Mouse (Mus musculus) cerebellum, adult 2 months (tissue): ENCODE measurements around the gene Cib3. TPM values are rescaled to one million over a fixed set of nuclear protein-coding genes. Genes with fewer than 3 reads are reported as not detected.

Source experiments
- DNase-seq, 2 experiments: peaks; one replicate each; pipeline ENCODE4 v3.0.0; 2021
- H3K27ac ChIP-seq: fragments of 200-500 bp; 2 replicates; pipeline ENCODE4 v1.5.1; 2012; ENCODE audit warnings: low read length, control low read depth, inconsistent platforms; ENCODE audit not compliant: insufficient read depth
- H3K27me3 ChIP-seq: fragments of 200-500 bp; 2 replicates; pipeline ENCODE4 v1.6.1; 2012; ENCODE audit warnings: inconsistent platforms, mild to moderate bottlenecking, low read length, moderate library complexity; ENCODE audit not compliant: control insufficient read depth, insufficient read depth
- H3K4me1 ChIP-seq: fragments of 200-500 bp; 2 replicates; pipeline ENCODE4 v1.6.1; 2011; ENCODE audit warnings: low read length; ENCODE audit not compliant: control insufficient read depth, insufficient read depth
- H3K4me3 ChIP-seq: fragments of 200-500 bp; replicated peaks from 2 replicates; pipeline ENCODE3; 2011; ENCODE audit warnings: mild to moderate bottlenecking, low read depth, low read length, control low read depth; ENCODE audit not compliant: insufficient read depth
- CTCF ChIP-seq: fragments of 200-500 bp; IDR thresholded peaks from 2 replicates; pipeline ENCODE4 v1.5.1; 2011; ENCODE audit warnings: low read depth, mild to moderate bottlenecking, control low read depth, low read length, moderate library complexity, borderline replicate concordance; ENCODE audit not compliant: insufficient read depth
- POLR2A ChIP-seq: fragments of 200-500 bp; IDR thresholded peaks from 2 replicates; pipeline ENCODE4 v1.6.1; 2011; ENCODE audit warnings: low read length, control low read depth, borderline replicate concordance; ENCODE audit not compliant: insufficient read depth
- WGBS: fragments of 180-500 bp; shearing (Covaris S2); methylation state at CpG from one replicate; pipeline ENCODE4 v1.1.7; 2018; 5-methylcytosine and 5-hydroxymethylcytosine counted together
- polyA plus RNA-seq: library from polyadenylated mRNA; depleted of rRNA; stranded (reverse); fragments of >200 nt; gene quantifications from 2 replicates; pipeline ENCODE4 v1.2.3, GENCODE M21; 2012; rRNA removed

The Cib3 gene
- polyA plus RNA-seq, 1 experiment = not detected

DNA sequence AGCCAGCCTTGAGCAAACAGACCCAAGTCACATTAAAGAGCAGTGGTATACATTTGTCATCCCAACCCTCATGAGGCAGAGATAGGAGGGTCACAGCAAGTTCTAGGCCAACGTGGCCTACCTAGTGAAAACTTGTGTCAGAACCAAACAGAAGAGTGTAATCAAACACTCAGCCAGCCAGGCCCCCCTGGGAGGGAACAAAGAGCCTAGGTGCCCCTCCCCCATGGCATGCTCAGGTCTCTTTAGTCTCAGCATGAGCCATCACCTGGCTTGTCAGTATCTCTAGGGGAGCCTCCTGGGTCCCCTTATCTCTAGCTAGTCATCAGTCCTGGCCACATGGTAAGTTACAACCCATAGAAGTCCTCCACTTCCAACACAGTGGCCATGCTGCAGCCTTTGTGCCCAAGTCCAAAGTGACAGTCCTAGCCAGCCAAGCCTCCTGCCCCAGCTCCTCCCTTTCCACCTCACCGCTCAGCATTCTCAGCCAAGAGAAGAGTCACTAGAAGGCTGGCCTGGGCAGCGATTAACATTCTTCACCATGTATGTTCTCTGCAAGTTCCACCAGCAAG is 42.9 kb downstream of the Cib3 start:
- H3K4me1 ChIP-seq = no peaks in the 10 kb centered on the region
- no peak overlapping the region for H3K4me3 ChIP-seq
- no peaks in the 10 kb centered on the region for H3K27me3 ChIP-seq
- no peak for TF ChIP-seq POLR2A
- TF ChIP-seq CTCF = no peak
- WGBS = 86% methylated on average over 3 of the region's 3 CpGs
- no peak overlapping the region for H3K27ac ChIP-seq
- no peak for DNase-seq

DNA sequence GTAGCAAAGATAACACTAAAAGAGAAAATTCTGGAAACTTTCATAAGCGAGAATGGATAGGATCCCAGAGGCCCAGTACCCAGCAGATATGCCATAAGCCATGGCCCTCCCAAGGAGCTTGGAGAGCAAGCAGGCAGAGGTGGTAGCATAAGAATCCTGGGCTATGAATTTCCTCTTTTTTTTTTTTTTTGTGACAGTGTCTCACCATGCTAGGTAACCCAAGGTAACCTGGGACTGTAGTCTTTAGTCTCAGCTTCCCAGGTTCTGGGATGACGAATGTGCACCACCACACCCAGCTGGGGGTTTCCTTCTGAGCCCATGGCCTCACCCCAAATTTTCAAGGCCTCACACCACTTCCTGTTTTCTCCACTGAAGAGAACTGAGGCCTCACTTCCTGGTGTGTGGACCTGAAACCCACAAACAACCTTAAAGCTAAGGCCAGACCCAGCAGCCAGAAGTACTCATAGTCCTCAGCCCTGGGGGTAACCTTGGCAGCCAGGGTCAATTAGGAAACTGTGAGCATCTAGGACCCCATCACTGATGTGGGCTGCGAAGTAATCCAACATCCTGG is 43.5 kb downstream of the Cib3 start:
- TF ChIP-seq POLR2A (no peak), CTCF (no peak)
- no peak overlapping the region for H3K4me3 ChIP-seq
- no peak overlapping the region for H3K27ac ChIP-seq
- 92% methylated on average over 3 of the region's 3 CpGs for WGBS
- no peaks in the 10 kb centered on the region for H3K4me1 ChIP-seq
- no peaks in the 10 kb centered on the region for H3K27me3 ChIP-seq
- DNase-seq = no peak

DNA sequence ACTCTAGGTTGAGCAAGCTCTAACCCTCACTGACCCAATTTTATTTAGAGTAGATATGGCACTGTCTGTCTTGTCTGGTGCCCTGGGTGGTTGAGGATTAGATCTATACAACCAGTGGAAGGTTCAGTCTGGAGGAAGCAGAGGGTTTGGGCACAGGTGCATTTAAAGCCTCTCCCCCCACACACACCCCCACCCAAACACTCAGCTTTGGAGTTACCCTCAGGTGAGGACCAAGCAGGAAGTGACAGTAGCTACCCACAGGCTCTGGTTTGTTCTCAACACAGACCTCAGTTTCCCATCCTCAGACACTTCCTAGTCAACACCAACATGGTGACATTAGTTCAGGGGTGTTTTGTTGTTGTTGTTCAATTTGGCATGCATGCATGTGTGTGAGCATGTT is 49.8 kb downstream of the Cib3 start:
- H3K4me3 ChIP-seq = no peak overlapping the region
- DNase-seq = no peak
- no peak overlapping the region for H3K27ac ChIP-seq
- no peaks in the 10 kb centered on the region for H3K27me3 ChIP-seq
- peaks cover 10% of the 10 kb centered on the region; the same call in 1 of the 2 replicates for H3K4me1 ChIP-seq
- TF ChIP-seq CTCF = no peak
- TF ChIP-seq POLR2A = no peak

GRCm38 (mm10) chr8:72160707-72161697 is 51.6 kb downstream of the Cib3 start, which contains the start of gene Rab8a:
Gene Rab8a (plus strand): TSS chr8:72161200.
- WGBS = under 1% methylated on average over 82 of the region's 82 CpGs
- DNase-seq = peak; percentile 100
- peak within 1 kb of the TSS; percentile 82 for H3K27ac ChIP-seq
- peak within 1 kb of the TSS; percentile 95 for H3K4me3 ChIP-seq
- H3K4me1 ChIP-seq = peaks cover 10% of the 10 kb centered on the region; the same call in 1 of the 2 replicates
- TF ChIP-seq POLR2A (peak; percentile 97), CTCF (no peak)
- no peaks in the 10 kb centered on the region for H3K27me3 ChIP-seq

DNA sequence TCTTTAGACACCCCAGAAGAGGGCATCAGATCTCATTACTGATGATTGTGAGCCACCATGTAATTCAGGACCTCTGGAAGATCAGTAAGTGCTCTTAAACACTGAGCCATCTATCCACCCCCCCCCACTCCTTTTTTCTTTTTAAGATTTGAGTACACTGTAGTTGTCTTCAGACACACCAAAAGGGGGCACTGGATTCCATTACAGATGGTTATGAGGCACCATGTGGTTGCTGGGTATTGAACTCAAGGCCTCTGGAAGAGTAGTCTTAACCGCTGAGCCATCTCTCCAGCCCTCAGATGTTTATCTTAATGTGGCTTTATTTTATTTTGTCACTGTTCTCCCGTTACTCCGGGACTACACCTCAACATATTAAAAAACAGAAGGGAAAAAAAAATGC is 52.6 kb downstream of the Cib3 start:
- Histone ChIP-seq H3K4me3 (no peak overlapping the region), H3K27ac (no peak overlapping the region), H3K27me3 (no peaks in the 10 kb centered on the region), H3K4me1 (peaks cover 10% of the 10 kb centered on the region; the same call in 1 of the 2 replicates)
- peak in 1 of 2 experiments; percentile 27 for DNase-seq
- TF ChIP-seq CTCF = no peak
- no peak for TF ChIP-seq POLR2A
- WGBS = 68% methylated on average over 3 of the region's 3 CpGs

GRCm38 (mm10) chr8:72158726-72159125 is 53.9 kb downstream of the Cib3 start:
- peaks cover 10% of the 10 kb centered on the region; the same call in 1 of the 2 replicates for H3K4me1 ChIP-seq
- no peak overlapping the region for H3K4me3 ChIP-seq
- TF ChIP-seq POLR2A (no peak), CTCF (no peak)
- no peak for DNase-seq
- H3K27ac ChIP-seq = no peak overlapping the region
- H3K27me3 ChIP-seq = no peaks in the 10 kb centered on the region
- 54% methylated on average over 3 of the region's 3 CpGs for WGBS

- no peak overlapping the region for H3K4me3 ChIP-seq
- 78% methylated on average over 2 of the region's 2 CpGs for WGBS
- TF ChIP-seq POLR2A = no peak
- no peak for TF ChIP-seq CTCF
- no peaks in the 10 kb centered on the region for H3K27me3 ChIP-seq
- H3K27ac ChIP-seq = no peak overlapping the region
- H3K4me1 ChIP-seq = peaks cover 10% of the 10 kb centered on the region; the same call in 1 of the 2 replicates
- DNase-seq = no peak
These were observed 54.5 kb downstream of the Cib3 start for GRCm38 (mm10) chr8:72158096-72158495.

Other genes with a start within 250 kb of the Cib3 start
- gene Cyp4f18, start 203.2 kb downstream of the Cib3 start, polyA plus RNA-seq = 0.18 and 0.24 TPM in 2 replicates
- gene Olfr372, start 171.6 kb downstream of the Cib3 start, polyA plus RNA-seq = 0.10 TPM in 1 of 2 replicates, not detected in the other
- gene Olfr373, start 129.7 kb downstream of the Cib3 start, polyA plus RNA-seq = not detected in 2 replicates
- gene Olfr374, start 105.8 kb downstream of the Cib3 start, polyA plus RNA-seq = not detected in 2 replicates
- gene Tpm4, start 77.9 kb downstream of the Cib3 start, polyA plus RNA-seq = 40.2 and 43.5 TPM in 2 replicates
- gene Rab8a, start 51.6 kb downstream of the Cib3 start, polyA plus RNA-seq = 67.6 and 68.7 TPM in 2 replicates
- 0.11 TPM in 1 of 2 replicates, not detected in the other for gene Hsh2d, start 23.2 kb downstream of the Cib3 start, polyA plus RNA-seq
- not detected in 2 replicates for gene Gm11034, start 799 bp upstream of the Cib3 start, polyA plus RNA-seq
- 71.2 and 78.5 TPM in 2 replicates for gene Fam32a, start 6.9 kb upstream of the Cib3 start, polyA plus RNA-seq
- gene Ap1m1, start 27.2 kb upstream of the Cib3 start, polyA plus RNA-seq = 109 and 112 TPM in 2 replicates
- 3.9 TPM in 2 replicates for gene Gm10282, start 92.4 kb upstream of the Cib3 start, polyA plus RNA-seq
- 6.3 and 7.1 TPM in 2 replicates for gene Klf2, start 106.2 kb upstream of the Cib3 start, polyA plus RNA-seq
- 74.4 and 77.9 TPM in 2 replicates for gene Eps15l1, start 208.6 kb upstream of the Cib3 start, polyA plus RNA-seq
- gene Calr3, start 231.0 kb upstream of the Cib3 start, polyA plus RNA-seq = 3.0 and 4.4 TPM in 2 replicates
- gene 1700030K09Rik, start 231.0 kb upstream of the Cib3 start, polyA plus RNA-seq = 8.5 and 10.4 TPM in 2 replicates